Mouse (Mus musculus) neural tube, embryonic 14.5 days (tissue): ENCODE data around the gene Dbn1. TPM values are rescaled to one million over a fixed set of nuclear protein-coding genes. Genes with fewer than 3 reads are reported as not detected.

Experiments used
- ATAC-seq: fragments of 200-750 bp; cut with Nextera tagmentation; 2 replicates; pipeline ENCODE4 v1.8.0; 2017; ENCODE audit warnings: low read depth, mild to moderate bottlenecking, moderate TSS enrichment, moderate library complexity
- H3K27ac ChIP-seq: fragments of 300-500 bp; sonication (generic); 2 replicates; pipeline ENCODE4 v1.5.1; 2014; ENCODE audit warnings: low read depth, mild to moderate bottlenecking, control low read depth, low read length, moderate library complexity, mixed read lengths
- H3K27me3 ChIP-seq: fragments of 300-500 bp; sonication (generic); 2 replicates; pipeline ENCODE4 v1.6.1; 2014; ENCODE audit warnings: low read length; ENCODE audit not compliant: control insufficient read depth, insufficient read depth
- H3K36me3 ChIP-seq: fragments of 300-500 bp; sonication (generic); 2 replicates; pipeline ENCODE4 v1.6.1; 2014; ENCODE audit warnings: low read length, mixed read lengths; ENCODE audit not compliant: control insufficient read depth, insufficient read depth
- H3K4me1 ChIP-seq: fragments of 300-500 bp; sonication (generic); 2 replicates; pipeline ENCODE4 v1.6.1; 2014; ENCODE audit warnings: low read length; ENCODE audit not compliant: control insufficient read depth, insufficient read depth
- H3K4me2 ChIP-seq: fragments of 300-500 bp; sonication (generic); 2 replicates; pipeline ENCODE4 v1.6.1; 2014; ENCODE audit warnings: mild to moderate bottlenecking, low read depth, low read length, control low read depth
- H3K4me3 ChIP-seq: fragments of 300-500 bp; sonication (generic); 2 replicates; pipeline ENCODE4 v1.5.1; 2014; ENCODE audit warnings: low read depth, low read length, control low read depth, mixed read lengths
- H3K9ac ChIP-seq: fragments of 300-500 bp; sonication (generic); replicated peaks from 2 replicates; pipeline ENCODE4 v1.6.1; 2014; ENCODE audit warnings: low read depth, mild to moderate bottlenecking, control low read depth, low read length, mixed read lengths
- H3K9me3 ChIP-seq: fragments of 300-500 bp; sonication (generic); 2 replicates; pipeline ENCODE4 v1.6.1; 2016; ENCODE audit warnings: low read length; ENCODE audit not compliant: control insufficient read depth
- WGBS: fragments of 180-500 bp; shearing (Covaris S2); extraction: QIAGEN DNeasy Blood & Tissue Kit; methylation state at CpG from one replicate; pipeline ENCODE4 v1.1.7; 2014; 5-methylcytosine and 5-hydroxymethylcytosine counted together
- polyA plus RNA-seq: library from polyadenylated mRNA; unstranded; fragments of >200 nt; fragmentation: Nextera tagmentation; extraction: Ambion mirVana; gene quantifications from 2 replicates; pipeline ENCODE4 v1.2.1, GENCODE M21; 2014

The Dbn1 gene
- polyA plus RNA-seq, 1 experiment from 2014 or later, result 376 TPM

- Histone ChIP-seq H3K4me1 (peaks cover 7% of the 10 kb centered on the region; the same call in 1 of the 2 replicates), H3K27ac (no peak overlapping the region), H3K4me2 (no peak overlapping the region), H3K27me3 (no peaks in the 10 kb centered on the region), H3K4me3 (no peak overlapping the region), H3K9me3 (no peaks in the 10 kb centered on the region), H3K36me3 (peaks cover 54% of the 10 kb centered on the region), H3K9ac (no peak overlapping the region)
- ATAC-seq, result no peak
- WGBS, result 95% methylated on average over 16 of the region's 16 CpGs
Observed at GRCm38 (mm10) chr13:55451785-55452549, 35.9 kb downstream of the Dbn1 start.

GRCm38 (mm10) chr13:55451296-55451695 lies 36.6 kb downstream of the Dbn1 start:
- no peak for ATAC-seq
- Histone ChIP-seq H3K4me2 (no peak overlapping the region), H3K9ac (no peak overlapping the region), H3K36me3 (peaks cover 51% of the 10 kb centered on the region), H3K4me3 (no peak overlapping the region), H3K27me3 (no peaks in the 10 kb centered on the region), H3K27ac (no peak overlapping the region), H3K4me1 (peaks cover 14% of the 10 kb centered on the region), H3K9me3 (no peaks in the 10 kb centered on the region)
- WGBS, result 94% methylated on average over 10 of the region's 10 CpGs

- no peaks in the 10 kb centered on the region for H3K9me3 ChIP-seq
- H3K27ac ChIP-seq, result no peak overlapping the region
- no peak overlapping the region for H3K4me2 ChIP-seq
- WGBS, result 96% methylated on average over 11 of the region's 11 CpGs
- no peak overlapping the region for H3K9ac ChIP-seq
- peaks cover 43% of the 10 kb centered on the region for H3K36me3 ChIP-seq
- H3K4me3 ChIP-seq, result no peak overlapping the region
- no peaks in the 10 kb centered on the region for H3K27me3 ChIP-seq
- H3K4me1 ChIP-seq, result peaks cover 19% of the 10 kb centered on the region
- no peak for ATAC-seq
Observed at GRCm38 (mm10) chr13:55450511-55450980, 37.4 kb downstream of the Dbn1 start.

- H3K36me3 ChIP-seq, result peaks cover 43% of the 10 kb centered on the region
- H3K9me3 ChIP-seq, result no peaks in the 10 kb centered on the region
- no peak overlapping the region for H3K27ac ChIP-seq
- H3K9ac ChIP-seq, result no peak overlapping the region
- no peak overlapping the region for H3K4me3 ChIP-seq
- no peaks in the 10 kb centered on the region for H3K27me3 ChIP-seq
- peaks cover 19% of the 10 kb centered on the region for H3K4me1 ChIP-seq
- 94% methylated on average over 17 of the region's 17 CpGs for WGBS
- ATAC-seq, result no peak
- no peak overlapping the region for H3K4me2 ChIP-seq
Observed at GRCm38 (mm10) chr13:55449679-55450441, 38.1 kb downstream of the Dbn1 start.

GRCm38 (mm10) chr13:55449205-55449604 lies 38.7 kb downstream of the Dbn1 start:
- H3K9me3 ChIP-seq, result no peaks in the 10 kb centered on the region

DNA sequence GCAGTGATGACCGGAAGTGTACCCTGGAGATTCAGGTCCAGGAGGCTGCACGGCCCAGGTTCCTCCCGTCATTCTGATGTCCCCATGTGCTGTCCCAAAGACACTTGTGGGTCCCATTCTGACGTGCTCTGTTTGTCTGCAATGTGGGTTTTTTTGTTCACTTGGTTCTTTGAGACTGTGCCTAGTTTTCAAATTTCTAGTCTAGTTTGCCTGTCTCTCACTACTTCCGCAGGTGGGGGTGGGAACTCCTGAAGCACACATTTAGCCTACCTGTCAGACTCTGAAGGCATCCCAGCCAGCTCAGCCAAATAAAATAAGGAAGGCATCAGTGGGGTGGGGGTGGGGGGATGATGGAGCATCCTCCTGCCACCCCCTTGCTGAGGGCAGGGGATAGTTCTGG lies 39.8 kb downstream of the Dbn1 start:
- ATAC-seq, result no peak
- Histone ChIP-seq H3K36me3 (peaks cover 30% of the 10 kb centered on the region), H3K27me3 (no peaks in the 10 kb centered on the region), H3K27ac (no peak overlapping the region), H3K9me3 (no peaks in the 10 kb centered on the region), H3K4me2 (no peak overlapping the region), H3K9ac (no peak overlapping the region), H3K4me1 (peaks cover 26% of the 10 kb centered on the region), H3K4me3 (no peak overlapping the region)
- WGBS, result 93% methylated on average over 5 of the region's 5 CpGs

More at GRCm38 (mm10) chr13:55449205-55449604, 38.7 kb downstream of the Dbn1 start:
- no peak for ATAC-seq
- Histone ChIP-seq H3K4me1 (peaks cover 19% of the 10 kb centered on the region), H3K4me3 (no peak overlapping the region), H3K27me3 (no peaks in the 10 kb centered on the region), H3K9ac (no peak overlapping the region), H3K4me2 (no peak overlapping the region), H3K27ac (no peak overlapping the region), H3K36me3 (peaks cover 38% of the 10 kb centered on the region)
- WGBS, result 94% methylated on average over 9 of the region's 9 CpGs

DNA sequence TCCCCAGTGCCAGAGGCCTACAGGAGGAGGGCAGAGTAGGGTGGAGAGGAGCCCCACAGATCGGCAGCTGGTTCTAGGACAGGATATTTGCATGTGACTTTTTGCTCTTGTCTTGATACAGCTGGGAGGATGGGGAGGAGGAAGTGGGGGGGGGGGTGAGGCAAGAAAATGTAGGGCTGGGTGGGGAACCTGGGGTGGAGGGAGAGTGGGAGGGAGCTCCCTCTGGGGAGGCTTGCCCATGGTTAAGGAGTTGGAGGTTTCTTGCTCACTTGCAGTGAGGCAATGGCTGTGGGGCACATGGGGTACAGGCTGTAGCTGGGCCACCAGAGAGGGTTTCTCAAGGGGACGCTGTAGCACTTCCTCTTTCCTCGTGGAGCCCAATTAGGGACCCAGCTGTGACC lies 40.4 kb downstream of the Dbn1 start:
- H3K4me1 ChIP-seq, result peaks cover 26% of the 10 kb centered on the region
- H3K27me3 ChIP-seq, result no peaks in the 10 kb centered on the region
- no peak overlapping the region for H3K9ac ChIP-seq
- no peaks in the 10 kb centered on the region for H3K9me3 ChIP-seq
- H3K4me2 ChIP-seq, result no peak overlapping the region
- 66% methylated on average over 3 of the region's 3 CpGs for WGBS
- no peak for ATAC-seq
- H3K4me3 ChIP-seq, result no peak overlapping the region
- peaks cover 24% of the 10 kb centered on the region for H3K36me3 ChIP-seq
- no peak overlapping the region for H3K27ac ChIP-seq

DNA sequence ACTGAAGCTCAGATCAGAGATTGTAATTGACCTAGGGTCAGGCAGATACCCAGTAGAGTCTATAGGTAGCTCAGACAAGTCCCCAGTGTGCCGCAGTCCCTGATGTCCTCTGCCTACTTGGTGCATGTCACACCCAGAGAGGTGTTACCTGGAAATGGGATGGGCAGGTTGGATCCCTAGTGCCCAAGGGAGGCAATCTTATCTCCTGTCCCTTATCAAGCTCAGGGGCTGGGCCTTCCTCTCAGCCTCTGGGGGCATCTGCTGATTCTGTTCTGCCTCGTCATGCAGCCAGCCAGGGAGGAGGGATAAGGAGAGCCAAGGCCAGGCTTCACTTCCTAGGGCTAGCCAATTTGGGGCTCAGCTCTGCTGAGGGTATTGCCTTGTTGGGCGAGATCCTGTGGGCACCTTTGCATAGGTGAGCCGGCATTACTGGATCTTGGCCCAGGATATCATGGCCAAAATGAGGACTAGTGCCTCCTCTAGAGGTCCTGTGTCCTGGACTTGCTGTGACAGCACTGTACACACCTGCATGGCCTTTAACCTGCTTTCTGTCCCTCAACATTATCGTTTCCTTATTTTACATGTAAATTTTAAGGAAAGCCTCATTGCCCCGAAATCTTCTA lies 41.3 kb downstream of the Dbn1 start:
- Histone ChIP-seq H3K36me3 (peaks cover 15% of the 10 kb centered on the region), H3K4me1 (peaks cover 26% of the 10 kb centered on the region), H3K9ac (peak overlapping the region; percentile 83; the same call in 1 of the 2 replicates), H3K4me3 (no peak overlapping the region), H3K27ac (no peak overlapping the region), H3K9me3 (no peaks in the 10 kb centered on the region), H3K4me2 (peak overlapping the region; percentile 84), H3K27me3 (no peaks in the 10 kb centered on the region)
- 82% methylated on average over 6 of the region's 6 CpGs for WGBS
- ATAC-seq, result no peak
